Mouse (Mus musculus): Measurements from ENCODE around the gene Olfr5.
"Not testable (repeated sequence)": the region's sequence is repeated elsewhere in the genome, so short reads cannot be mapped to it uniquely, and the experiment has no call there.

Olfr5 gene

DNA sequence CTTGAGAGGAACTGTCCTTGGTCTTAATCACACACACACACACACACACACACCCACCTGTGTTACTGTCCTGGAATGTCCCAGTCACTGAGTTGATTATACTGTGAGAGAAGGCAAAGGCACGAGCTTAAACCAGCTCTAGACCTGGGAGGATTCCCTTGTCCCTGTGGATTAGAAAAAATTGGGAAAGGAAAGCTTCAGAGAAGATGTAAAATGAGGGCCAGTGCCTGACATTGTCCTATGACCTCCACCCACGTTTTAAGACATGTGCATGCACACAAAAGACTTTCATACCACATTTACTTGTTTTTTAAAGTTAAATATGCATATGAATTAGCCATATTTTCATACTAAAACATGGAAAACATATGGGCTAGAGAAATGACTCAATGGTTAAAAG, at the start of gene Olfr5:
Gene Olfr5, minus strand, starts transcription at position 101 of the 400 bp plus-strand sequence.
- no peak for DNase-seq (ENCODE audit: low spot score)

DNA sequence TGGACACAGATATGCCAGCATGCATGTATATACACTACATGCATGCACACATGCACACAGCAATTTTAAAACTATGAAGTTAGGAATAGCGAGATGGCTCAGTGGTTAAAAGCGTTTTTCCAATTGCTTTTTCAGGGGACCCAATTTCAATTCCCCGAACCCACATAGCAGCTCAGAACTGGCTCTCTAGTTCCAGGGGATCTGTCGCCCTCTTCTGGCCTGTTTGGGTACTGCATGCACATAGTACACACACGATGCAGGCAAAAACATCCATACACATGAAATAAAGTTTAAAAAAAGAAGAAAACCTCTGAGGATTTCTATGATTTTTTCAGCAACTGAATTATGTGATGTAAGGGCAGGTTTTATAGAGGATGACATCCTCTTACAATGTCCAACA, 39.4 kb upstream of the Olfr5 start:
- no peak for DNase-seq (ENCODE audit: low spot score)

GRCm38 (mm10) chr7:6525001-6525400, 38.3 kb upstream of the Olfr5 start:
- no peak for DNase-seq (ENCODE audit: low spot score)

DNA sequence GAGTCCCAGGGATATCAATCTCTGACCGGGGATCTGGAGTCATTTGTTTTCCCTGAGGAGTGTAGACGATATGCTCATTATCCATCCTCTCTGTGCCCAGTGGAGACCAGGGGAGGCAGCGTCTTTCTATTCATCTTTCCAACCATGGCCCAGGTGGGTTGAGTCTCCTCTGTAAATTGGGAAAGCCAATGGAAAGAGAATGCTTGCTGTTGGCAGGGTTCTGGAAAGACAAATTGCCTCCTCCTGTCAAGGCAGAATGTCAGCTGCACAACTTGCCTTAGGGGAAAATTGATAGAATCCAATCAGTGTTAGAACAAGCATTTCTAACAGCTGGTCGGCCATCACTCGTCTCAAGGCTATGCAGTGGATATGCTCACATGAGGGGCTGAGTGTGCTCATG, 36.1 kb upstream of the Olfr5 start, which contains the start of gene Olfr1349:
Gene Olfr1349, minus strand, starts transcription at position 101 of the 400 bp plus-strand sequence.
- DNase-seq (ENCODE audit: low spot score) = no peak

- DNase-seq (ENCODE audit: low spot score) = no peak
Observed at GRCm38 (mm10) chr7:6521666-6522065, 34.9 kb upstream of the Olfr5 start.

- no peak for DNase-seq (ENCODE audit: low spot score)
Observed at GRCm38 (mm10) chr7:6508648-6509047, 21.9 kb upstream of the Olfr5 start, which contains the start of gene Olfr1348. Olfr1348 (minus strand) TSS chr7:6508748.

DNA sequence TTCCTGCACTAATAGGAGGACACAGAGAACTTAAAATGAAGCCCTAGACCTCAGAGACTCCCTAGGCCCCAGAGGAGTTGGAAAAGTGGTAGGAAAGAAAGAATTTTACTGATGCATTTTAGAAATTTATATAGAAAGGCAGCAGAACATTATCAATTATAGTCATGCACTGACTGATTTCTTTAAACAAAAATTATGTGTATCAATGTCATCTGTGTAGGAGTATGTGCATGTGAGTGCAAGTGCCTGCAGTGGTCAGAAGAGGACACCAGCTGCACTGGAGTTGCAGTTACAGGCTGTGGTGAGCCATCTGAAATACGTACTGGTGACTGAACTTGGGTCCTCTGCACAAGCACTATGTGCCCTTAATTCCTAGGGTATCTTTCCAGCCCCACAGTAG, 12.9 kb upstream of the Olfr5 start, which contains the start of gene Olfr1347:
Gene Olfr1347, minus strand, starts transcription at position 101 of the 400 bp plus-strand sequence.
- DNase-seq (ENCODE audit: low spot score) = no peak

GRCm38 (mm10) chr7:6477633-6478032, 9.1 kb downstream of the Olfr5 start:
- not testable (repeated sequence) for DNase-seq (ENCODE audit: low spot score)

DNA sequence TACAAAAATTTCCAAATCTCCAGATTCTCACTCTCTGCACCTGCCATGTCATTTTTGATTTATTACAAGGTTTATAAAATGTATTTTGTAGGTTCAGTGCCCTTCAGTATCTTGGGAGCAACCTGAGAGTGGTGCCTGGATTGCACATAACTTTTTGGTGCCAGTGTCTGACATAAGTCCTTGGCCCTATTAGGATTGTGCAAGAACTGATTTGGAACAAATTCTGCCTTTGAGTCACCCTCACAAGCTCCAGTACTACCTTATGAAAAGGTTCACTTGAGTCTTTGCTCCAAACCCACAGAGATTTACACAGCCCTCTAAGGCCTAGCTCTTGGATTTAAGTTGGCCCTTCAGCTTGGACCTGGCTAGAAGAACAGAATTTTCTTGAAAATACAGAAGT, 19.8 kb downstream of the Olfr5 start, which contains the start of gene Olfr1346:
Gene Olfr1346, plus strand, starts transcription at position 151 of the 400 bp plus-strand sequence.
- no peak for DNase-seq (ENCODE audit: low spot score)

- DNase-seq (ENCODE audit: low spot score) = no peak
Observed at GRCm38 (mm10) chr7:6456399-6456798, 30.3 kb downstream of the Olfr5 start.

DNA sequence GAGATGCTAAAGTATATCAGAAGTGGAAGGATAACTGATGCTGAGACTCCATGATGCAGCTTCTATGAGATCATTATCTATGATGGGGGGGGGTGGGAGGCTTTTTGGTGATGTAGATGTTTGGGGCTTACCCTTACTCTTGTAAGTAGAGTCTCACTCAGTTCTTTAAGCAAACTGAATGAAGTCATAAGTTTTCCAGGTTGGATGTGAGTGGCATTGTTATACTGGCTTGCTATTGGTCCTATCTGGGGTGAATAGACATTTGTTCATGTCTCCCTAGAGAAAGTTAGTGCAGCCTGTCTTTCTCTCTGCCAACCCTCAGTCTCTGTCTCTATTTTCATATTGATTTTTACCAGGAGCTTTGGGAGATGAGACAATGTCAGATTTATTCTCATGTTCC, 30.9 kb downstream of the Olfr5 start, which contains the start of gene Olfr1336:
Gene Olfr1336, plus strand, starts transcription at position 301 of the 400 bp plus-strand sequence.
- DNase-seq (ENCODE audit: low spot score) = no peak

DNA sequence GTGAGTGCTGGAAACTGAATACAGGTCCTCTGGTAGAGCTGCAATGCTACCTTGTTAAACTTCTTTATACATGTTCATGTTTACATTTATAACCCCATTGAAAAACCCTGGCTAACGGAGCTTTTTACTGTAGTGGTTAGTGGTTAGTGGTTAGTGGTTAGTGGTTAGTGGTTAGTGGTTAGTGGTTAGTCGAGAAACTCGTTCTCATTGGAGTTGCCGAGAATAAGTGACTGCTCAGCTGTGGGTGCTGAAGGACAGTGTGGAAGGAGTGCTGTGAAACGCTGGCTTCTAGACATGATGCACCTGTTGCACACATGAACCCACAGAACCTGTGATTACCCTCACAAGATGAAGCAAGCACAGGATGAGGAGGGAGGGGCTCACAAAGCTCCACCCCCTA, 39.0 kb downstream of the Olfr5 start:
- no peak for DNase-seq (ENCODE audit: low spot score)

GRCm38 (mm10) chr7:6441173-6441572, 45.6 kb downstream of the Olfr5 start:
- DNase-seq (ENCODE audit: low spot score) = no peak

- DNase-seq (ENCODE audit: low spot score) = no peak
Observed at GRCm38 (mm10) chr7:6438388-6438787, 48.4 kb downstream of the Olfr5 start, which contains the start of gene Olfr1344. Olfr1344 (plus strand) TSS chr7:6438688.

- DNase-seq (ENCODE audit: low spot score) = no peak
Observed at GRCm38 (mm10) chr7:6430342-6430741, 56.4 kb downstream of the Olfr5 start.

GRCm38 (mm10) chr7:6429381-6429780, 57.4 kb downstream of the Olfr5 start:
- DNase-seq (ENCODE audit: low spot score) = no peak

Measured in yolk sac, embryonic 10.5 days (tissue).